Mouse (Mus musculus) ovary, postnatal 14 days (tissue): ENCODE results near the gene Wdr77.
"Not testable (repeated sequence)": the region's sequence is repeated elsewhere in the genome, so short reads cannot be mapped to it uniquely, and the experiment has no call there.

Experiments used
- DNase-seq: peaks from one replicate; pipeline ENCODE4 v3.0.0; 2022; ENCODE audit warnings: low spot score

The Wdr77 gene

DNA sequence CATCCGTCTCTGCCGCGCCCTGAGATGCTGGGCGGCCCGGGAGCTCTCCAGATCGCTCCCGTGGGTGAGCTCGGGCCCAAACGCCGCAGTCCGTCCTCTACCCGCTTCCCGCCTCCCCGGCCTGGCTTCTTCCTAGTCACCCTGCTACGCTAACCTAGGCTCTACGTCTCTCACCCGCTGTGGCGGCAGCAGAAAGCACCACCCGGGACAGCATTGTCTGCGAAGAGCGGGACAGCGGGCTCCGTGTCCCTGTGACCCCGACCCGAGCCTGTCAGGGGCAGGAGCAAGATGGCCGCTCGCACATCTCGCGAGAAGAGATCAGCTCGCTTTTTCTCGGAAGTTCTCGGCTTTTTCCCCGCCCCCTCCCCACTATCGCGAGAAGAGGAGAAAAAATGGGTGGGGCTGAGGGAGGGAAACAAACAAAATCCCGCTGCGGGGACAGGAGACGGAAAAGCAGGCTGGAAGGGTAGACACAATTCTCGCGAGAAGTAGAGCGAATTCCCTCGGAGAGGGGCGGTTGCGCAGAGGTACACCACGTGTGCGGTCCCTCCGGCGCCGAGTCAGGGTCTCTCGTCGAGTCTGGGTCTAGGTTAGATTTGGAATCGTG, at the start of gene Wdr77:
Gene Wdr77, plus strand, starts transcription at position 396 of the 607 bp plus-strand sequence.
- DNase-seq: peak; percentile 90

DNA sequence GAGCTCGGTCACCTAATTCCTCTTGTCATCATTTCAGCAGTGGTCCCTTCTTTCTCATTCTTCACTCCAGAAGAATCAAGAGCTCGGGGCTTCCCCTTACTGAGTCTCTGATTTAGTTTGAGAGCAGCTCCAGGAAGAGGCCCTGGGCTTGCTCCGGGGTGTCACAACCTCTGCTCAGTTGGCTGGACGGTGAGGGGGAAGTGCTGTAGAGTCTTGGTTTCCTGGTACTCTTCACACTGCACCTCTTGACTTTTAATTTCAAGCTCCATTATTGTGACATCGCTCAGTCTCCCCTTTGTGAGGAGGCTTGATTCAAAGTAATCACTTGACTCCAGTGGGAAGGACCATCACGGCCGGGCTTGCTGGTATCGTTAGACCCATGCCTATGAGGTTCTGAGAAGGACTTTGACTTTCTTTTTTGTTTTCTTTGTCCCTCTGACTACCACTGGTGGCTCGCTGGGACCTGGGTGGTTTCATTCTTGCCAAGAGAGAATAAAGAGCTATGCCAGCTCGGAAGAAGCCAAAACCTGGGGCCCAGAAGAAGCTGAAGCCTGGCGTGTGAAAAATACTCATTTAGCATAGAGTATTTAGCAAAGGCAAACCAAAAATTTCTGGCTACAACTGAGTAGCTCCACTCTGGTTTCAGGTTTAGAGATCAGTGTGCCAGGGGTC, 48.5 kb upstream of the Wdr77 start:
- no peak for DNase-seq

DNA sequence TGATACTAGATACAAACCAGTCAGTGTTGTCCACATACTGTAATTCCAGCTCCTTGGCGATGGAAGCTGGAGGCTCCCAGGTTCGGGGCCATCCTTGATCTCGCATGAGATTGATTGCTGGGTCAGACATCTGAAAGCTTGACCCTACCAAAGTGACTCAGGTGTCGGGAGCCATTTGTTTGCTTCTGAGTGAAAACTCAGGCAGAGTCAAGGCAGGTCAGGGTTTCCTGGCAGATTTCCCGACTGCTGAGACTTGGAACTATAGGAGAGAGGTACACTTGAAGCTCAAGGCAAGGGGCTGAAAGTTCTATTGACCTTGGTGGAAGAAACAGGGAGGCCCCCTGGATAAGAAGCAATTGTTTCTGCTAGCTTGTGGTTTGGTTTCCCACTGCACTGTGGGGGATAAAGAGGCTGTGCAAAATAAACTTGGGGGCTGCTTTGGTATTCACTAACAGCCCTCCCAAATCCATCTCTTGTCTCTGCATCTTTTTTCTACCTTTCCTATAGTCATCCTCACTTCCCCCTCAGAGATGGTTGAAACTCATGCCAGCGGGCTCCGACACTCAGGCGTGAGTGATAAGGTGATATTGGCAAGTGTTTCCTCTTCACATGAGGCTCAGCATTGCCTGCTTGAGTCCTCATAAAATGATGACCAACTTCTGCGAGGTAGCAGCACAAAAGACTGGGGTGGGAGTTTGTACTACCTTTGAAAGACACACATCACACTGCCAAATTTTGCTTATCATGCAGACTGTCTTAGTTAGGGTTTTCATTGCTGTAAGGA, 46.9 kb upstream of the Wdr77 start:
- no peak for DNase-seq

DNA sequence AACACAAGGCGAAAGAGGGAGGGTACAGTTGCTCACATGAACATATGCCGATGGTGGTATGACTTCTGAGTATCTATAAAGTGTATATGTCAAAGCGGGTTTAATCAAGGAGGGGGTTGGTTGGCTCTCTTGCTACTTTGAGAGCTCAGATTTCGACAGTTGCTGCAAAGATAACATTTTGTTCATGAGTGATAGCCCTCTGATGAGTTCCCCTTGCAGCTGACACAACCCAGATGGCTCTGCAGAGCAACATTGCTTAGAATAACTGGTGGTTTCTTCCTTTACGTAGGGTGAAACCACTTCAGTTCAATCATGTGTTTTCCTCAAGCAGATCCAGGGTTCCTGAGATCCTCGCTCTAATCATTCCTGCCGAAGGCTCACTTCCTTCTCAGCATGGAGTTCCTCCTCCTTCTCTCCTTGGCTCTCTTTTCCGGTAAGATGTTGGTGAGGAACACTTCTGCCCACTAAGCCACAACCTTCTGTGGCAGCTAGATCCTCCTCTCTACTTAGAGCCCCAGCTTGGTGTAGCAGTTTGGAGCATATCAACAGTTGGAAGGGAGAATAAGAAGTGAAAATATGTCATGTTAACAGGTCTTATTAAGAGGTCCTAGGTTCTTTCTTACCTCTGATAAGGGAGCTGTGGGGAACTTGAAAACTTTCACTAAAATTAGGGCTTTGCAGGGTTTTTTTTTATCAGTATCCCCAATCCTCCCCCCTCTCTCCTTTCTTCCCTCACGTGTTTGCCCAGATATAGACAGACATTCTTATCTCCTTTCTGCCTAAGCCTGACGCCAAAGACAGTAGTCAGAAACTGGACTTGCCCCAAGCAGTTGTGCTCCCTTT, 45.1 kb upstream of the Wdr77 start:
- DNase-seq: no peak

DNA sequence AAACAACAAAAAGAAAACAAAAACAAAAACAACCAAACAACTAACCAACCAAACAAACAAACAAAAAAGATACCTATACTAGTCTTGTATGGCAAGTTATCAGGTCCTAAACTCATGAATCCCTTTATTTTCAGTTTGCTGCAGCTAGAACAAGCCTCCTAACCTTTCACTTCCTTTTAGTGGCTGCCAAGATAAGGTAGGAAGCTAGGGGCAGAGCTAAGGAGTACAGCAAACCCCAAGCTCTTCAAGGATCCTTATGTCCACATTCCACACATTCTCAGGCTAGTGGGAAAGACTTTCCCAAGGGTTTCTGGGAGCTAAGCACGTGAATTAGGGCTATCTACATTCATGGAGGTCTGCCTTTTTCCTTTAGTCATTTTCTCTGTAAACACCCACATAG, 43.9 kb upstream of the Wdr77 start:
- no peak for DNase-seq

DNA sequence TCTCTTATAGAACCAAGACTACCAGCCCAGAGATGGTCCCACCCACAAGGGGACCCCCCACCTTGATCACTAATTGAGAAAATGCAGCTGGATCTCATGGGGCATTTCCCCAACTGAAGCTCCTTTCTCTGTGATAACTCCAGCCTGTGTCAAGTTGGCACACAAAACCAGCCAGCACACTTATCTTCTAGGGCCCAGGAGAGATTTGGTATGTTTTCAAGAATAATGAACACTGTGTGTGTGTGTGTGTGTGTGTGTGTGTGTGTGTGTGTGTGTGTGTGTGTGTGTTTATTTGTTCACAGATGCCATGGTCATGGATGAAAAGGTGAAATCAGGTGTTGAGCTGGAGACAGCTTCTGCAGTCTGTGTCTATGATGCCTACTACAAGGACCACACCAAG, 42.7 kb upstream of the Wdr77 start:
- not testable (repeated sequence) for DNase-seq

DNA sequence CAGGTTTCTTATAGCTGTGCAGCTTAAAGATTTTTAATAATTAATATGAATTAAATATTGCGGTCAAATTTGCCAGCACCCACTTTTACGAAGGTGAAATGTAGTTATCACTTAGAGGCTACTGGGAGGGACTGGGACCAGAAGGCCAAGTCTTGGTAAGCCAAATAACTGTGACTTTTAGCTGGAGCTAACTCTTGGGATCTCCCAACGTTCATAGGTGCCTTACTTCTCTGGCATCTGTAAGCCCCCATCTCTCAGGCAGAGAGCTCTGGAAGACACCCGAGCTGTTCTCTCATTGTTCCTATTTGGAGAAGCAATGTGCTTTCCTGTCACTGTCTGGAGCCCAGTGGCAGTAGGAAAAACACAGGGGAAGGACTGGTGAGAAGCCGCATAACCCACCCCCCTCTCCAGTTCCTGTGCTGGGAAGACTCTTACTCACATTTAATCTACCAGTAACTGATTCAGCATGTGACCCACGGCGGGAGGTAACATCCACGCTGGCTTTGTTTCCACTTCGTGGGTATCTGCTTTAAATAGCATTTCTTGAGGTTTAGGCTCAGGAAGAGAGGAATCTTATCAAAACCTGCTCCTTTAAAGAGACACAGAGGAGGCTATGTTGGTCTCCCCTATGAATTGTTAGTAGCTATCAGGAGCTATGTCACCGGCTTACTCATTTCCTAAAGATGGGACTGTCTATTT, 41.4 kb upstream of the Wdr77 start:
- no peak for DNase-seq

DNA sequence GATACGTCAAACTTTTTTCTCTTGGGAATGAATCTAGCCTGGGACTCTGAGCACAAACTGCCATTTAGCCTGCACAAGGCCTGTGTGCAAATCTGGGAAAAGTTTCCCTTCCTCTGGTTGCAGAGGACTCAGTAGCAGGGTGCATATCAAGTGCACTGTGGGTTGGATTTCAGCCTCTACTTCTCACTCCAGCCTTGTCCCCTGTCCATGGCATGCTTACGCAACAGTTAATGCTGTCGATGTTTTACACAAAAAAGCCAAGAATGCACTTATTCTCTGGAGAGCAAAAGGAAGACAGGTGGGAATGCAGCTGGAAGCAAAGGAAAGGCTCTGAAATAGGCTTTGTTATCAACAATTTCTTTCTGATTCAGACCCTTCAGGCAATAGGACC, 40.8 kb upstream of the Wdr77 start:
- no peak for DNase-seq

DNA sequence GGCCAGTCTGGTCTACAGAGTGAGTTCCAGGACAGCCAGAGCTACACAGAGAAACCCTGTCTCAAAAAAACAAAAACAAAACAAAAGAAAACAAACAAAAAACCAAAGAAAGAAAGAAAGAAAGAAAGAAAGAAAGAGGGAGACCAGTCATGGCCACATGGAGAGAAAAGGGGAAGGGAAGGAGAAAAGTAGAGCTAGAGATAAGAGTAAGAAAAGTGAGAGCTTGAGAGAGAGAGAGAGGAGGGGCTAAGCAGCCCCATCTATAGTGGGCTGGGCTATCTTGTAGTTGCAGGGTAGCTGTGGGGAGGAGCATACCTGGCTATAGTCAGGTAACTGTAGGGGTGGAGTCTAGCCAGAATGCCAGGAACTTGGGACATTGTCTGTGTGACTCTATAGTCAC, 38.4 kb upstream of the Wdr77 start:
- not testable (repeated sequence) for DNase-seq

DNA sequence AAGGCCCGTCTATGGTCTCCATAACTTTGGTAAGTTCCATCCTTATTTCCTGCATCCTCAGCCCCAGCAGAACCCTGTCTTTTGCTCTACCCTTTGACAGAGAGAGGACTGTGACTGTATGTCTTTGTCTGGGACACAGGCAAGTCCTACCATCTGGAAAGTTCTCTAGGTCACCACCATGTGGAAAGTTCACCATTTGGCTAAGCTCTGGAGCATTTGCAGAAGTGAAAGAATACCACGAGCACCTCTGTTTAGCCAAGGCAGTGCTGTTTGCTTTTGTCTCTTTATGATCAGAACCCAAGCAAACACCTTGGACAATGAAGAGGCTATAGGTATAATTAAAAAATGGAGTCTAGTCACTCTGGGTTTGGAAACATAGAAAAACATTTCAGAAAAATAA, 37.2 kb upstream of the Wdr77 start:
- DNase-seq: no peak

DNA sequence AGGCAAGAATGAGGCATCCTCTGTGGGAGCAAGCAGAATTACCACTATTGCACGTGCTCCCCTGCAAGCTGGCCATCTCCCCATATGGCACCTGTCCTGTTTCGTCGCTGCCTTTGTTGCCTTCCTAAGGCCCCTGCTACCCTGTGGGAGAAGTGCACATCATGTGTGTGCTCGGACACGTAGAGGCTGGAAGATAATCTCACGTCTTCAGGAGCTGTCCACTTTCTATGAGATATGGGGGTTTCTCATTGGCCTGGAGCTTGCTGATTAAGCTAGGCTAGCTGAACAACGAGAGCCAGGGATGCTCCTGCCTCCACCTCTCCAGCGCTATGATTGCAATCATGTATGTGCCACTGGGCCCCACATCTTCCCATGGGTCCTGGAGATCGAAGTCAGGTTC, 34.6 kb upstream of the Wdr77 start:
- DNase-seq: no peak

DNA sequence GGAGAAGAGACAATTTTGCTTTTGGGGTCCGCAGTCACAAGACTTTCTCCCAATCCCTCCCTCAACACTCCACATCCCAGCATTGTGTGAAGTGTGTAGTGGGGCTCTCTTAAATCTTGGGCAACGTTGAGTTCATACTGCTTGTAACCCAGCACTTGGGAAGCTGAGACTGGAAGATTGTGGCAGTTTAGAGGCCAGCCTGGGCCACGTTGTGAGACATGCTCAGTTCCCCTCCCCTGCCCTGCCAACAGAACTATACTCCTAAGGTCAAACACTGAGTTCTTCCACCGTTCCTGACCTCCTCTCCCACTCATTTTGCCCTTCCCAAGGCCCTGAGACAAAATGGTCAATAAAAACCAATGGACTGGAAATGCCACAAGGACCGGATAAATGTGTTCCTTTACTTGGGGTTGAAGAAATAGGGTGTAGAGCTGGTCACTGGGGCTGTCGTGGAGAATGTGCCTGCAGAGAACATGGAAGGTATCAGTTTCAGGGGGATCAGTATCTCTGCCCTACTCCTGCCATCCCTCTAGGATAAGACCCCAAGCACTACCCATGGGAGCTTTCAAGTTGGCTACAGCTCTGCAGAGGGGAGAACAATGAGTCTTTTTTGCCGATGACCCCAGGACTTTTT, 31.5 kb upstream of the Wdr77 start:
- DNase-seq: no peak

DNA sequence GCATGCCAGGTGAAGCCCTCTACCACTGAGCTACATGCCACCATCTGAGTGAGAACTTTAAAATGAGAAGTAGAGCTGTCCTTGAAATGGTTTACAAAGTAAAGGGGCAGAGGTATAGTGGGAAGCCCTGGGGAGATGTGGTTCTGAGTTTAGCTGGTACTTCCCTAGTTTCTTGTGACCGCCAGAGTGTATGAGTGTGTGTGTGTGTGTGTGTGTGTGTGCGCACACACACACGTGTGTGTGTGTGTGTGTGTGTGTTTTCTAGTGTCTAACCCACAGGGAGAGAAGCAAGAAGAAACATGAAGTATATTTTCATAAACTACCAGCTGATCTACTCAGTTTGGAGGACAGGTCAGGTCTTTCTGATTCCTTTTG, 31.0 kb upstream of the Wdr77 start:
- DNase-seq: no peak

DNA sequence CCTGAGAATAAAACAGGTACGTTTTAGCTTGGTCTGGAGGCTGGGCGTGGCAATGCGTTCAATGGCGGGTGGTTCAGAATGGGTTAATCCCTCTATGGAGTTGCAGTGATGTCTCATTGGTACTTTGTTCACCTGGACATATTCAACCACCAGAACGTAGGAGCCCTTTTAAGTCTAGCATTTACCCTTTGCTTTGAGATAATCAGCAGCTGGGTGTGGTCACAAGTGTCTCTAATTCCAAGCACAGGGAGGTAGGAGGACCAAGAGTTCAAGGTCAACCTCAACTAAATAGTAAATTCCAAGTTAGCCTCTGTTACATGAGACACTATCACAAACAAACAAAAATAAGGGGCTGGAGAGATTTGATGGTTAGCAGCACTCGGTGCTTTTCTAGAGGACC, 30.4 kb upstream of the Wdr77 start:
- no peak for DNase-seq

DNA sequence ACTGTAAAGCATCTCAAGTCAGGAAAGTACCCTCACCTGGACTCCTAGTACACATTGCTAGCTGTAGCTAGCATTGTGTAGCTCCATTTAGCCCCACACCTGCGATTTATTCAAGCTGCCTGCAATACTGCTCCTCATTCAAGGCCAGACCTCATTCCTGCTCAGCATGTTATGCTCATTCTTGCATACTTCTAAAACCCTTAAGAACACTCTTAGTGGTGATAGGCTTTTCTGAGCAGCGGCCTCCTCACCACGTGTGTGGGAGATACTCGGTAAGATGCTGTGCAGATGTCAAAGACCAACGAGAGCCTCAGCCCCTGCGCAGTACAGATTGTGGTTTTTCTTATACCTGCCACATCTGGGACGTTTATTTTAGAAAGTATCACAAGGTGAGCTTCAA, 29.3 kb upstream of the Wdr77 start:
- no peak for DNase-seq

DNA sequence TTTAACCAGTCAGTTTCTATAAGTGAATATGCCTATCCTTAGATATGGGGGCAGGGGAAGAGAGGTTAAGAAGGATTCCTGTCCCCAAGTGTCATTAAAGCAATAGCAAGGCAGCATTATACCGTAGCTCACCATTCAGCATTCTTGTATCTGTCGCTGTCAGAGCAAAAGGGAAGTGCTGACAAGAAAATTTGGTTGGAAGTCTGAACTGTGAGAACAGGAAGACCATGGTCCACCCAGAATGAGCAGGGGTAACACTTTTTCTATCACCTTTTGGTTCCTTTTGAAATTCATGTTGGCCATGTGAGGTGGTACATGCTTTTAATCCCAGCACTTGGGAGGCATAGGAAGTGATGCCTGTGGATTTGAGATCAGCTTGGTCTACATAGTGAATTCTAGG, 28.1 kb upstream of the Wdr77 start:
- DNase-seq: no peak

DNA sequence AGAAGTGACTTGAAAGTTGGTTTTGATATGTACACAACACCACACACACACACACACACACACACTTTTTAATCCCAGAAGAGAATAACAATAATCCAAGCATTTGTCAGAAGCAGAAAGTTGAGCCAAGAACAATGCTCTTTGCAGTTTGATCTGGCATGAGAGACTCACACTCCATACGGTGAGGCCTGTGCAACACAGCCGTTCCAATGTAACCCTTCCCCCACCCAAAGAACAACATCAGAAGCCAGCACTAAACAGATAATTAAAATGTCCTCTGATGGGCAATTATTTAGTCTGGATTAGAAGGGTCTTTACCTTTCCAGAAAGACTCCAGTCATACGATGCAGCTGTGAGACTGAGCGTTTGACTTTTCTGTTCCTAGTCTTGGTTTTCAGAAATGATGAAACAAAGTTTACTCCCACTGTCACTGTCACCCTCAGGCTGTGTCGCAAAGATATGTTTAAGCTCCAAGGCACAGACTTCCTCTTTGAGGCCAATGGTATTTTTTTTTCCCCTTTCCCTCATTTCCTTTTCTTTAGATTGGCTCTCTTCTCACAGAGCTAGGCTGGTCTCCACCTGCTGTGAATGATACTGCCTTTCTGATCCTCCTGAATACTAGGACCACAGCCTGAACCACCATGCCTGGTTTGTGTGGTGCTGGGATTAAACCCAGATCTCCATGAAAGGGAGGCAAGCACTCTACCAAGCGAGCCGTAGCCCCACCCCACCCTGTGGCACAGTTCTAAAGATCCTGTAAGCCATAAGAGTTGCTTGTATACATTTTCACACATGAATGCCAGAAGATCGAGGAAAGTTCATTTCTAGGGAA, 26.7 kb upstream of the Wdr77 start, which contains the start of gene I830077J02Rik:
Gene I830077J02Rik, minus strand, starts transcription at position 425 of the 832 bp plus-strand sequence.
- DNase-seq: no peak

DNA sequence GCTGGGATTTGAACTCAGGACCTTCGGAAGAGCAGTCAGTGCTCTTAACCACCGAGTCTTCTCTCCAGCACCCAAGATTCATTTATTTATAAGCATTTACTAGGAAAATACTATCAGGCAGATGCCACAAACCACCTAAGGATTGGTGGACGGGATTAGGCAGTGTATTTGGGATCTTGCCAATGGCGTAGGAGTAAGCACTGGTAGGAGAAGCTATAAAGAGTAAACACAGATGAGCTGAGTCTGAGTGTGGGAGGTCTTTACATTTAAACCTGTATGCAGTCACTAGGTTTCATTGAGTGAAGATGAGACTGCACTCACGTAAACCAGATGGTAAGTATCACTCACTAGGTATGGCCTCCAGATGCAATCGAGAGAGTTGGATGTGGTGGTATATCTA, 25.2 kb upstream of the Wdr77 start:
- DNase-seq: no peak

DNA sequence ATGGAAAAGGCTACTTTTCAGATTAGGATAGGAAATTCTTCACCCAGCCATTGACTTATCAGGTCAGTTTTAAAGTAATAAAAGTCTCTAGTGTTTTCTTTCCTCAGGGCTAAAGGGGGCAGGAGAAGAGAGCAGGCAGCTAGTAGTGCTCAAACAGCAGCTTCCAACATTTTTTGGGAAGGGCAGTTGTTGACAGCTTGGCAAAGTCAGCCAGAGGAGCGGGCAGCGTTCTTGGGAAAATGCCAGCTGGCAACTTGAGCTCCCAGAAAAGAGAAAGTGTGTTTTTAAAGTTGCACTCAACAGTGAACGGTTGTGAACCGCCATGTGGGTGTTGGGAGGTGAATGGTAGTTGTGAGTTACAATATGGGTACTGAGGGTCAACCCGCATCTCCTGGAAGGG, 24.1 kb upstream of the Wdr77 start:
- peak; percentile 43 for DNase-seq

DNA sequence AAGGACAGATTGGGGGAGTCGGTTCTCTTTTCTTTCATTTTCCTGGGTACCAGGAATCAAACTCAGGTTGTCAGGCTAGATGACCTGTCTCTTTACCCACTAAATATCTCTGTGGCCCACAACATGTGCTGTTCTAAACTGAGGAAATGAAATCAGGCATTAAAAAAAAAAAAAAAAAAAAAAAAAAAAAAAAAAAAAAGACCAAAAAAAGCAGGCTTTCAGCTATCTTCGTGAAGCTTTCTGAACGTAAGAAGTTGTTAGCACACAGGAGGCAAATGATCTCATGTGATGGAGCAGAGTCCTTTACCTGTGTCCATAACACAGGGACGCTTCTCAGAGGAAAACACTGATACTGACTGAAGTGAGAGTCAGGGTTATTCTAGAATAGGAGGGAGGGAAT, 23.1 kb upstream of the Wdr77 start:
- no peak for DNase-seq
